Mouse (Mus musculus) heart, postnatal 0 days (tissue): Measurements from ENCODE around the gene Gm17455.

Experiments used
- CTCF ChIP-seq: IDR thresholded peaks from 2 replicates; pipeline ENCODE4 v1.5.1; 2016; ENCODE audit warnings: antibody characterized with exemption, control low read depth, low read depth
- EP300 ChIP-seq: IDR thresholded peaks from 2 replicates; pipeline ENCODE4 v1.6.1; 2016; ENCODE audit warnings: antibody characterized with exemption, low read depth

GRCm38 (mm10) chr10:60370098-60370497 lies 29.4 kb upstream of the Gm17455 start:
- no peak for TF ChIP-seq EP300
- TF ChIP-seq CTCF, result no peak
